Mouse (Mus musculus): Measurements from ENCODE around the gene Efna4.
A peak's percentile ranks its signal among the peaks of the same experiment; 100 is the strongest.

Efna4 gene

GRCm38 (mm10) chr3:89337721-89338578 is at the start of gene Efna4:
Gene Efna4 (minus strand): TSS chr3:89338028.
- peak; percentile 90 for DNase-seq (ENCODE audit: low read depth, low spot score)

- DNase-seq (ENCODE audit: low read depth, low spot score) = no peak
Measured at GRCm38 (mm10) chr3:89386438-89387420, 48.9 kb upstream of the Efna4 start.

GRCm38 (mm10) chr3:89385451-89385850 is 47.6 kb upstream of the Efna4 start:
- DNase-seq (ENCODE audit: low read depth, low spot score) = no peak

DNA sequence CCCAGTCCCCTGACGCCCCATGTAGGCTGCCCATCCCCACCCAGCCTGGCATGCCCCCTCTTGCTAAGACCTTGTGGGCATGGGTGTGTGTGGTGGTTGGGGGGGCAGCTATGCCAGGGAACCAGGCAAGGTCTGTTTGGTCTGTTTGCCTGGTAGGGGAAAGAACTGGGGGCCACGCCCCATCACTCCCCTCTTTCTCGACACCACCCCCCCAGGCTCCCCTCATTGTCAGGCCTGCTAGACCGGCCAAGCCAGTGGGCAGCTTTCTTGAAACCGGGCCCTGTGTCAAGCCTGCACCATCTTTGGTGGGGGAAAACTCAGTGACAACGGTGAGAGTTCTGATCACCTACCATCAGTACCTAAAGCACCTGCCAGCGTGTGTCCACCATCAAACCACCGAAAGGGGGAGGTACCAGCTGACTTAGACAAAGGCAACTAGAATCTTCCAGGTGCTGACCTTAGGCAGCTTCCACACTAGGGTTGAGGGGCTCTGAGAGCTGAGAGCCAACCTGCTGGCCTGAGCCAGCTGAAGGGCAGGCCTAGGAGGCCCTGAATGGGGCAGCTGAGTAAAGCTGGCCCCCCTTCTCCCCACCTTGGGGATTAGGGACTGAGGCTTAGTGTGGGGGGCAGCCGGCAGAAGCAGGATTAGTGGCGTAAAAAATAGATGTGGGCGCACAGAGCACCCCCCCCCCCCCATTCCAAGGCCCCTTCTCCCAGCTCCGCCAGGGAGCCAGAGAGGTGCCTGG is 46.7 kb upstream of the Efna4 start:
- no peak for DNase-seq (ENCODE audit: low read depth, low spot score)

GRCm38 (mm10) chr3:89383651-89384255 is 45.9 kb upstream of the Efna4 start:
- DNase-seq (ENCODE audit: low read depth, low spot score) = no peak

DNA sequence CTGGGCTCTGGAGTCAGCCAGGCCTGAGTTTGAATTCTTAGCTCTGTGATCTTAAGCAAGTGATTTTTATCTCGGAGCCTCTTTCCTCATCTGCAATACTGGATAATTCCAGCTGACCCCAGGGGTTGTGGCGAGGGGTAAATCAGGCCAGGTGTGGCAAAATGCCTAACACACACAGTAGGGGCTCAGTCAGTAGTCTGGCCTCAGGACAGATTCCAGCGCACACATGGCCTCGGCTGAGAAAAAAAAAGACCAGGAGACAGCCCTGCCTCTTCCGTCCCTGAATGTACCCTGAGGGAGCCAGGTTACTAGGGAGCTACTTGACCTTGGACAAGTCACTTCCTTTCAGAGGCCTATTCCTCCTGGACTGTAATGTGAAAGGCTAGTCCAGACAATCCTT is 45.1 kb upstream of the Efna4 start:
- DNase-seq (ENCODE audit: low read depth, low spot score) = no peak

DNA sequence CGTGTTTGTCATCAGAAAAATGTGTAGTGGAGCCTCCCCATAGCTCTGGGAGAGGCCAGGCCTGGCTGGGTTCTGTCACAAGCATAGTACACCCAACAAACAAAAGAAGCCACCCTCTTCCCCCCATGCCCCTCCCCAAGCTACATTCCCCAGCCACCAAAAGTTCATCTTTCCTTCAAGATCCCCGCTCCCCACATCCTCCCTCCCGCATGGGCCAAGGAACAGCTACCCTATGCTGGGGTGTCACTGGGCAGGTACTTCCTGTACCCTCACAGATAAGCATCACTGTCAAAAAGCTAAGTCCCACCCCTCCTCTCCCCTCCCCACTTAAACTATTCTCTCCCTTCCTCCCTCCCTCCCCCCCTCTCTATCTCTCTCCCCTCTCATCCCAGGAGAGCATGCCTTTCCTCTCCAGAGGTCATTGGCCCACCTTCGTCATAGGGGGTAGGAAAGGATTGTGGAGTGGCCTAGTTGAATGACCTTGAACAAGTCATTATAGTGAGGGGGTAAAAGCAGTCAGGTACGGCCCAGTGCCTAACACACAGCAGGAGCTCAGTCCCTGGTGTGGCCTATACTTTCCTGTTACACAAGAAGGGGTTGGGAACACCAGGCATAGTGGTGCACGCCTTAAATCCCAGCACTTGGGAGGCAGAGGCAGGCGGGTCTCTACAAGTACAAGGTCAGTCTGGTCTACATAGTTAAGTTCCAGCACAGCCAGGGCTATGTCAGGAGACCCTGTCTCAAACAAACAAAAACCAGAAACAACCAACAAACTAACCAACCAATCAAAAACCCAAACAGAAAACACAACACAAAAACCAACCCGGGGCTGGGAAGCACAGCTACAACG is 44.4 kb upstream of the Efna4 start:
- DNase-seq (ENCODE audit: low read depth, low spot score) = no peak

DNA sequence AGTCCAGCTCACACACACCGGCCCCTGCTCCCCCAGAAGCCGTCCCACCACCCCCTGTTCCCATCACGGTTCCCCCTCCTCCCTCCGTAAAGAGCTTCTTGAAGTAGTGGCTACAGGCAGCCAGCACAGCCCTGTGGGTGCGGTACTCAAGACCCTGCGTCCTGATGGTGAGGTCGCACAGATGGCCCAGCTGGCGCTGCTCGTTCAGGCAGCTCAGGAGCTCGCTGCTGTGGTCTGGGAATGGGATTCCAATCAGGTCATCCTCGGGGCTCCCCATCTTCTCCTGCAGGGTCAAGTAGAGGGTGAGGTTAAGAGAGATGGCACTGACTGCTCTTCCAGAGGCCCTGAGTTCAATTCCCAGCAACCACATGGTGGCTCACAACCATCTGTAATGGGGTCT is 43.4 kb upstream of the Efna4 start:
- DNase-seq (ENCODE audit: low read depth, low spot score) = no peak

- no peak for DNase-seq (ENCODE audit: low read depth, low spot score)
Measured at GRCm38 (mm10) chr3:89380711-89381110, 42.9 kb upstream of the Efna4 start.

DNA sequence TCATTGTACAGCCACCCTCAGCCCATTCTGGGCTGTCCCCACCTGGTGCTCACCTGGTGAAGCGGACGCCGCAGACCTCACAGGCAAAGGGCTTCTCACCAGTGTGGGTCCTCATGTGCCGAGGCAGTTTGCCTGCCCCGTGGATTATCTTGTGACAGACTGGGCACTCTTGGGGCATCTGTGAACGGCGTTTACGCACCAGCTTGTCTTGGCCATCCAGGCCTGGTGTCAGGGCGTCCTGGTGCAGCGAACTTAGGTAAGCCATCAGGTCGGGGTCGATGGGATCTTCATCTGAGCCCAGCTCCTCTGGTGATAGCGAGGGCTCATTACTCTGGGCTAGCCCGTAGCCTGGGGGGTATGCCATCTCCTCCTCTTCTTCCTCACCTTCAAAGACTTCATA is 42.5 kb upstream of the Efna4 start:
- no peak for DNase-seq (ENCODE audit: low read depth, low spot score)

DNA sequence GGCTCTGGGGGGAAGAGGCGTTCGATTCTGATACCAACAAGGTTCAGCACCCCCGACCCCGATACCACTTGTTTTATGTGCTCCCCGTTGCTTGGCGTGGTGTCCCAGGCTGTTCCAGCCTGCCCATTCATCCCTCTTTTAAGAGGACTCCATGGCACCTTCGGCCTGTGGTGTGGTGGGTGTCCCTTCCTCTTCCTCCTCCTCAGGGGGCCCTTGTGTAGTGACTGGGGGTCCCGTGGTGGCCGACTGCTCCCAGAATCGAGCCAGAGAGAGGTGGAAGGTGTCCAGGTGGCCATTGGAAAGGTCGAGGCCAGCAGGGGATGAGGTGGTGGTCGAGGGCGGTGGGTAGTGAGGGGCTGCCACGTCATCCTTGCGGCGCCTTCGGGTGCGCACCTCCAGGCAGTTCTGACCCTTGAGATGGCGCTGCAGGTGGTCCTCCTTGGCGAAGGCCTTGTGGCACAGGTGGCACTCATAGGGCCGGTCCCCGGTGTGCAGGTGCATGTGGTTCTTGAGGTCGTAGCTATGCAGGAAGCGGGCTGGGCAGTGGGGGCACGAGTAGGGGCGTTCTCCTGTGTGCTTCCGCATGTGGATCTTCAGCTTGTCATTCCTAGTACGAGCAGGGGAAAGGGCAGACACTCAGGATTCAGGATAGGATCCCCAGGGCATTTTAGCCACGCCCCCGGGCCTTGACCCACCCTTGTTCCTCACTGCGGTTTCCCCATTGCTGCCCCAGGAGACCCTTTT is 41.7 kb upstream of the Efna4 start:
- DNase-seq (ENCODE audit: low read depth, low spot score) = no peak

DNA sequence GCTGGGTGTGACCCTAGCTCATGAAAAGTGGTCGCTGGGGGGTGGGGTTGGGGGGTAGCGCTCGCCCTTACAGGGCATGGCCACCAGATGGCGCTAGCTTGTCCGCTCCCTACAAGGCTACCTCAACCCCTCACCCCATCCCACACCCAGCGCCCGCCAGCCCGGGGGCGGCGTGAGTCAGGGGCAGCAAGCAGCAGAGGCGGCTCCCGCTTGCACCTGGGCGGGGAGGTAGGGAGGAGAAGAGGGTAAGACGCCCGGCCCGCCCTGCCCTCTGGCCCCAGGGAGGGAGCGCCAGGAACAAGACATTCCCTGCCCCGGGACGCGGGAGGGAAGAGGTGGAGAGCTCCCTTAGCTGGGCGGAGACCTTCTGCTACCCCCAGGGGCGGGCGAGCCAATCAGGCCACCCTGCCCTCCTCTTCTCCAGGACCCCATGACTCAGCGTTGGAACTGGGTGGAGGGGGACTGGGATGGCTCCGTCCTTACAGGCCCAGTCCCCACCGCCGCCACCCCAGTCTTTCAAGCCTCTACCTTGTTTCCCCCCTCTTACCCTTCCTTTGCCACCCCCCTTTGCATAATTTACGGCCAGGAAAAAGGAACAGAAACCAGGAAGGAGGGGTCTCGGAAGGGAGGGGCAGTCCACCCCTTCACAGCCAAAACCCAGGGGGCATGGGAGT is 40.7 kb upstream of the Efna4 start:
- DNase-seq (ENCODE audit: low read depth, low spot score) = peak; percentile 89

DNA sequence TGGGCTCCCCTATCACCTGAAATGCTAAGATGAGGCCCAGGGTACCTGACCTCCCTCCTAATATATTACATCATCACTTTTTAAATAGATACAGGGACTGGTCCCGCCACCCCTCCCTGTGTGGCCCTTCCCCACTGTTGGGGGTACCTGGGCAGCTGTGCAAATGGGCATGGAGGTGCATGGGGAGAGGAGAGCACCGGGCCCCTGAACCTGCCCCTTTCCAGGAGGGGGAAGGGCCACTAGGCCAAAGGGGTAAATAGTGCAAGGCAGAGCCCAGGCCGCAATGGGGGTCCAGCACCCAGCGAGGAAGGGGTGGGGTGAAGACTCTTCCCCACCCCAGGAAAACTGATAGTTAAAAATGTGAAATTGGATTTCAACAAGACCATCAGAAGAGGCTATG is 40.0 kb upstream of the Efna4 start:
- DNase-seq (ENCODE audit: low read depth, low spot score) = no peak

- no peak for DNase-seq (ENCODE audit: low read depth, low spot score)
Measured at GRCm38 (mm10) chr3:89373581-89374231, 35.9 kb upstream of the Efna4 start.

- no peak for DNase-seq (ENCODE audit: low read depth, low spot score)
Measured at GRCm38 (mm10) chr3:89367338-89367737, 29.5 kb upstream of the Efna4 start.

DNA sequence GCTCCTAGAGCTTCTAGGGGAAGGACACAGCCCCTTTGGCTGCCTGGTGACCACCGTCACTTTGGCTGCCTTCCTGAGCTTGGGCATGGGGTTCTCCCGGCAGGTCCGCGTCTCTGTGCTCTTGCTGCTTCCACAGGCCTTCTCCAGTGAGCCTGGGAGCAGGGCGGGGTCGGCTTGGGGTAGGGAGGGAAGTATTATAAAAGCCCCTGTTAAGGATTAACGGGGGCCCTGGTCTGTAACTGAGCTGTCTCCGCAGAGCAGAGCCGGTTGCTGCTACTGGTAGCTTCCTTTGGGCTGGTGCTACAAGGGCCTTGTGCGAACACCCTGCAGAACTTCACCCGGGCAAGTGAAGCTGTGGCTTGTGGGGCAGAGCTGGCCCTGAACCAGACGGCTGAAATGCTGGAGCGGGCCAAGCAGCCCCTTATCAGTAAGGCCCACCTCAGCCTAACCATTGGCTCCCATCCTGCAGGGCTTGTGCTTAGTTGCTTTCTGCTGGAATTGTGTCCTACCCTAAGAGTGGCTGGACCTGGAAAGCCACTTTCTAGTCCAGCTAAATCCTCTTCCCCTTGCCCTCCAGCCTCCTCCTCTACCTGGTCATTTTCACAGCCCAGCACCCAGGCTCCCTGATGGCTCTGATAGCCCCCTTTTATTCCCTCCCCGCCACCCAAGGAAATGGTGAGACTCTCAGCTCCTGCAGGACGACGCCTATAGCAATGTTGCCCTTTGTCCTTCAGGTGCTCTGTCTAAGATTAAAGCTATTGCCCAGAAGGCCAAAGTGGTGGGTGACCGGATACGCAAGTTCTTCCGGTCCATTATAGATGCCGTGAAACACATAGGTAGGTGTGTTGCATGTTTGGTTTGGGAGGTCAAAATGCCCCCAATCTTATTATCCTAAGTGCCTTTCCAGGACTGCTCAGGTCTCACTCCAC is 27.9 kb upstream of the Efna4 start:
- no peak for DNase-seq (ENCODE audit: low read depth, low spot score)

GRCm38 (mm10) chr3:89365153-89365485 is 27.3 kb upstream of the Efna4 start, which contains the start of gene Dcst1:
Gene Dcst1 (minus strand): TSS chr3:89365253.
- DNase-seq (ENCODE audit: low read depth, low spot score) = no peak

GRCm38 (mm10) chr3:89364631-89365030 is 26.8 kb upstream of the Efna4 start:
- no peak for DNase-seq (ENCODE audit: low read depth, low spot score)

Measured in forelimb bud, embryonic 11.5 days (tissue).